Mouse (Mus musculus) 3T3-L1 (cell line): ENCODE data around the gene Rdm1.
"Not testable (repeated sequence)": the region's sequence is repeated elsewhere in the genome, so short reads cannot be mapped to it uniquely, and the experiment has no call there.

Source experiments
- DNase-seq: peaks from one replicate; pipeline ENCODE4 v3.0.0-alpha.2; 2015; ENCODE audit warnings: low read depth, low spot score

Rdm1 gene

DNA sequence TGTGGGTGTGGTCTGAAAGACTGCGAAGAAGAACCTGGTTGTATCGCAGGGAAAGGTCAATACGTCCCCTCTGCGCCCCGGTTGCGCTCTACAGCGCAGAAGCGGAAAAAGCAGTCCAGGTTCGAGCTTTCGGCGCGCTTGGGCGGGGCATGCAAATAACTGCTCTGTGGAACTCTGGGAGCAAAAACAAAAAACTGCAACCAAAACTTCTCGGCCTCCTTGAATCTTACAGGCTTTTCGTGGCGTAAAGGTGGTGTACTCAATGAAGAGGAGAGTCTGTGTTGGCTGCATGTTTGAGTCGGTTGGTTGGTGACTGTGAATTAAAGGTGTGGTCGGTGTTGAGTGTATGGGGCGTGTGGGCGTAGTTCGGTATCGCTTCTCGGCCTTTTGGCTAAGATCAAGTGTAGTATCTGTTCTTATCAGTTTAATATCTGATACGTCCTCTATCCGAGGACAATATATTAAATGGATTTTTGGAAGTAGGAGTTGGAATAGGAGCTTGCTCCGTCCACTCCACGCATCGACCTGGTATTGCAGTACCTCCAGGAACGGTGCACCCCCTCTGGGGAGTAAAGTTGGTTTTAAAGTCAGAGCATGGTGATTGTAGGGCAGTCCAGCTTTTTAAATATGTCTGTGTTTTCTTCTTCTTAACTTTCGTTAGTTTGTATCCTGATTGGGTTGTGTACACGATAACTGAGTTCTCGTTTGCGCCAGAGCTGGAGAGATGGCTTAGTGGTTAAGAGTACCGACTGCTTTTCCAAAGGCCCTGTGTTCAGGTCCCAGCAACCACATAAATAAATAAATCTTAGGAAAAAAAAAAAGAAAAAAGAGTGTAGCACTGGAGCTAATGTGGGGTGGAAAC is at the start of gene Rdm1:
Gene Rdm1 (plus strand): TSS at position 201 of the 862 bp plus-strand sequence.
- DNase-seq: peak; percentile 70

- DNase-seq: no peak
Measured at GRCm38 (mm10) chr11:101581081-101581764, 45.8 kb upstream of the Rdm1 start.

GRCm38 (mm10) chr11:101582054-101583035 is 44.6 kb upstream of the Rdm1 start, which contains the start of gene Tmem106a:
Tmem106a (plus strand) TSS chr11:101582242.
- DNase-seq: peak; percentile 82

DNA sequence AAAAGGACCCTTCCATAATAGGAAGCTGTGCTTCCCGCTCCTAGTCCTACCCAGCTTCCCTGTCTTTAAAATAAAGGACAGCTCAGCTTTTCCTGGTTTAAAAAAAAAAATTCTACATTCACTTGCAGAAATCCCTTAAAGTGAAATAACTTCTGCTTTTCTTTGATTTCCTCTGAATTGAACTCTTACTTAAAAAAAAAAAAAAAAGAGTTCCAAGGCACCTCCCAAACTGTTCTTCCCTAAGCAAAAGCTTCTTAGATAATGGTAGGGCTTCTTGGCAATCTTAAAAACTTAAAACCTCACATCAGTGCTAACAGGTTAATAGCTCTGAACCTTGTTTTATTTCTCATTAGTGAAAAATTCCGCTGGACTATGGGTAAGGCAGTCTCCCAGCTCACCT is 43.8 kb upstream of the Rdm1 start:
- DNase-seq: no peak

DNA sequence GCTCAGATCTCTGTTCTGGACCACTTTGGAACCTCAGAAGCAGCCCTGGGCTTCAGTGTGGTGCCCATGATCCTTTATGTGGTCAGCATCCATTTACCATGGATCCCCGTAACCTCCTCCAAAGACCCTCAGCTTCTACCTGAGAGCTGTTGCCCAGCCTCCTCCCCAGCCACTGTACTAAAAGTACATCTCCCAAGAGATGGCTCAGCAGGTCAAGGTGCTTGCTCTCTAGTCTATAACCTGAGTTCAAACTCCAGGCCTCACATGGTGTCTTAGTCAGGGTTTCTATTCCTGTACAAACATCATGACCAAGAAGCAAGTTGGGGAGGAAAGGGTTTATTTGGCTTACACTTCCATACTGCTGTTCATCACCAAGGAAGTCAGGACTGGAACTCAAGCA is 42.0 kb upstream of the Rdm1 start:
- DNase-seq: not testable (repeated sequence)

DNA sequence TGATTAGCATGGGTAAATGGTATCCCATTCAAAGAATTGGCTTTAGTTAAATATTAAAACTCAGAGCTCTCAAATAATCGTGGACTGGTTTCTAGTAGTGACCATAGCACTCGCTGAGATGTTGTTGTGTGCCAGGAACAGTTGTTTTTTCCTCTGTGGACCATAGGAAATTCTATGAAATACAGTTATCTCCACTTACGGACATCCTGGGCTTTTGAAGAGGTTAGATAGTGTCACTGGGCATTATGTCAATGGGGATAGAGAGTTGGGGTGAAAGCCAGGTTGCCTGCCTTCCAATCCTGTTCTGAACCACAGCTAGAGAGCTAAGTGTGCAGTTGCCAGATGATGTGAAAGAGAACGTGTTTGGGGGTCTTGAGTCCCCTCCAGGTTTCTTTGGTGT is 41.2 kb upstream of the Rdm1 start:
- DNase-seq: no peak

GRCm38 (mm10) chr11:101587676-101588075 is 39.3 kb upstream of the Rdm1 start:
- peak; percentile 83 for DNase-seq

DNA sequence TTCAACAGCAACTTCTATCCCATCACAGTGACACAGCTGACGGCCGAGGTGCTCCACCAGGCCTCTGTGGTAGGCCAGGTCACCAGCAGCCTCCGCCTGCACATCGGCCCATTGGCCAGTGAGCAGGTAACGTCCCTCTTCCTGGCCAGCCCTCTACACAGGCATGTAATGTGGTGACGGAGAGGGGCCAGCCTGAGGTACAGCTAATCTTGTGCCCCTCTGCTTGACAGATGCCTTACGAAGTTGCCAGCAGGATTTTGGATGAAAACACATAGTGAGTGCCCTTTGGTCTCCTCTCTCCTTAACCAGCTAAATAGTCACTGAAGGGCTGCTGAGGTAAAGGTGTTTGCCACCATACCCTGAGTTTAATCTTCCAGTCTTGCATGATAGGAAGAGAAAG is 38.1 kb upstream of the Rdm1 start:
- no peak for DNase-seq

DNA sequence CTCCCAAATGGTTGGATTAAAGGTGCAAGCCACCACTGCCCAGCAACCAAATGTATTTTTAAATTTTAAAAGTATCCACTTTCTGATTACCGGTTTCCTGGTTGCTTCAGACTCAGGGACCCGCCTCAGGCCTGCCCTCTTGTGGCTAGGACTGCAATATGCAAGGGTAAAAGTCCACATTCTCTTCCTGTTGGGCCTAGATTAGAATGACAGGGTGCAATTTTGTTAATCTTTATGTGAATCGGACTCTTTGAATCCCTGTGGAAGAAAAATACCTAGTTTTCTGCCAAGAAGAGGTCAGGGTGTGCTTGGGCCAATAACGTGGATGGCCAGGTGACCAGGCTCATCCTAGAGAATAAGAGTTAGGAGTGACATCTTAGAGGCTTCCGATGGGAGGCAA is 37.6 kb upstream of the Rdm1 start:
- peak; percentile 85 for DNase-seq

DNA sequence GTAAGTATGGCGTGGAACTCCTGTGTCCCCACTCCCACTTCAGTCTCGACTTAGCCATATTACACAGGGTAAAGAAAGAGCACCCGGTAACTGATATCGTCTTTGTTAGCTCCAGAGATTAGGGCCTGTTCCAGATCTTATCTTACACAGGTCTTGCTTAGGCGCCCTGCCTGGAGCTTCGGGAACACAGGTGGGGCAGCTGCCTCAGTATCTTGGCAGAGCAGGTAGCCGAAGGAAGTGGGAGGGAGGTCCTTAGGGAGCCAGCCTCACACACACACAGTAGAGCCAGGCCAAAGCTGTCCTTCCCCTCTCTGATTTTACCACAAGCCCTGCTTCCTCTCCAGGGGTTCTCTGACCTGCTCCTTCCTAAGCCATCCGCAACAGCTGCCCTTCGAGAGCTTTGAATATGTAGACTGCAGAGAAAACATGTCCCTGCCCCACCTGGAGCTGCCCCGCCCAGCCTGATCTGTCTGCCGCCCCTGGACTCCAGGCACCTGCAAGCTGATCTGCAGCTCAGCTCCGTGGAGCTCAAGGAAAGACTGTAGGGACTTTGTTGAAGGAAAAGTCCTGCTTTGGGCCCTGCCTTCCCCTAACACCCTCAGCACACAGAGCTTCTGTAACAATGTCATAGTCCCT is 36.9 kb upstream of the Rdm1 start:
- DNase-seq: no peak

- no peak for DNase-seq
Measured at GRCm38 (mm10) chr11:101599156-101599555, 27.8 kb upstream of the Rdm1 start, which contains the start of gene Gm11634. Gm11634 (minus strand) TSS chr11:101599256.

- DNase-seq: peak; percentile 86
Measured at GRCm38 (mm10) chr11:101602491-101602890, 24.5 kb upstream of the Rdm1 start.

DNA sequence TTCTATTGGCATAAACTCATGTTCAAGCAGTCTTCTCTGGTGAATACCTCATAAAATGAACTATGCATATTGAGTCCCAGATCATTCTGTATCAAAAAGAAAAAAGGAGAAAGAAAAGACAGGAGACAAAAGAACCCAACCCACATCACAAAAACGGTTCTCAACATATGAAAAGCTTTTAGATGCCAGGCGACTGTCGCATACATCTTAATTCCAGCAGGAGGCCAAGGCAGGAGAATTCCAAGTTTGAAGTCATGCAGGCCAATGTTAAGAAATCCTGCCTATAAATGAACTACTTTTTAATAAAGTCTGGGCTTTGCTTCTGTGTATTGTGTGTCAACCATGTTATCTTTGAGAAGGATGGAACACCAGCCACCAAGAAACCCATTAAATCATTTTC is 22.9 kb upstream of the Rdm1 start:
- DNase-seq: peak; percentile 30

GRCm38 (mm10) chr11:101604531-101605453 is 22.2 kb upstream of the Rdm1 start:
- DNase-seq: peak; percentile 65

DNA sequence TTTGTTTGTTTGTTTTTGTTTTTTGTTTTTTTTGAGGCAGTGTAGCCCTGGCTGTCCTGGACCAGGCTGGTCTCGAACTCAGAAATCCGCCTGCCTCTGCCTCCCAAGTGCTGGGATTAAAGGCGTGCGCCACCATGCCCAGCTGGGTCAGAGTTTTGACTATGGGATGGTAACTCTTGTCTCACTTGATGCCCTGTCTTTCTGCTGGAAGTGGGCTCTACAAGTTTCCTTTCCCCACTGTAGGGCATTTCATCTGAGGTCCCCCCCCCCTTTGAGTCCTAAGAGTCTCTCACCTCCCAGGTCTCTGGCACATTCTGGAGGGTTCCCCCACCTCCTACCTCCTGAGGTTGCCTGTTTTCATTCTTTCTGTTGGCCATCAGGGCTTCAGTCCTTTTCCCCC is 19.9 kb upstream of the Rdm1 start:
- not testable (repeated sequence) for DNase-seq

- no peak for DNase-seq
Measured at GRCm38 (mm10) chr11:101610445-101610844, 16.6 kb upstream of the Rdm1 start.

DNA sequence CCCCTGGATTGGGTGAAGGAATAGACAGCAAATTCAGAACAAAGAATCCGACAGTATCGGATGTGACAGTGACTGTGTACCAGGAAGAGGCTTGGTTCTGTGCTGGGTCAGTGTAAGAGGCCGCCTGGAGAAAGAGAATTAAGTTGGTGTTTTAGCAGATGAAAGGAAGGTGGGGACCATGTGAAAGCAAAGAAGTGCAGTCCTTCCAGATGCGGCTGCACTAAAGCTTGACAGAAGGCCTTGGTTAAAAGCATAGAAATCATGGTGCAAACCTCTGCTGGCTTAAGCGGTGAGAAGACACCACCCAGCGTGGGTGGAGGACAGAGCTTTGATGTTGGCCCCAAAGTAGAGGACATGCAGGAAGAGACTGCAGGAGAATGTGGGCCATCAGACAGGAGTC is 13.4 kb upstream of the Rdm1 start:
- no peak for DNase-seq

DNA sequence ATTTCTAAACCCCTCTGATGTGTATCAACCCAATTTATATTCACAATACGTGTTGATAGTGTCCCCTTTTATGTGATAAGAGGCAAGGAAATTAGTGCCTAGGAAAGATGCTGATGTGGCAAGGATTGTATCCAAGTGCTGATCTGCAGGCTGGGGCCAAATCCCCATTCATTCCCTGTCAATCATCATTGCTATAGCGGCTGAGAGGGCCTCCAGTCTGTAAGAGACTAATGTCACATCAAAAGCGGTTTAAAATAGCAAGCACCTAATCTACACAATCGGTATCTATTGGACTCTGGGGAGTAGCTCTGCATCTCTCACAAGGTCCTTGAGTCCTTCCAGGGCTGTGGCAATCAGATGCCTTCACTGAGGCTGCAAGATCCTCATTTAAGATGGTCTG is 12.9 kb upstream of the Rdm1 start:
- DNase-seq: no peak

- no peak for DNase-seq
Measured at GRCm38 (mm10) chr11:101615380-101615779, 11.6 kb upstream of the Rdm1 start.

- no peak for DNase-seq
Measured at GRCm38 (mm10) chr11:101616104-101616503, 10.9 kb upstream of the Rdm1 start.
